Mouse (Mus musculus): ENCODE data around the gene Agtpbp1. TPM values are rescaled to one million over a fixed set of nuclear protein-coding genes. Genes with fewer than 3 reads are reported as not detected.

Gene Agtpbp1
- polyA plus RNA-seq, 1 experiment: 19.2 TPM

DNA sequence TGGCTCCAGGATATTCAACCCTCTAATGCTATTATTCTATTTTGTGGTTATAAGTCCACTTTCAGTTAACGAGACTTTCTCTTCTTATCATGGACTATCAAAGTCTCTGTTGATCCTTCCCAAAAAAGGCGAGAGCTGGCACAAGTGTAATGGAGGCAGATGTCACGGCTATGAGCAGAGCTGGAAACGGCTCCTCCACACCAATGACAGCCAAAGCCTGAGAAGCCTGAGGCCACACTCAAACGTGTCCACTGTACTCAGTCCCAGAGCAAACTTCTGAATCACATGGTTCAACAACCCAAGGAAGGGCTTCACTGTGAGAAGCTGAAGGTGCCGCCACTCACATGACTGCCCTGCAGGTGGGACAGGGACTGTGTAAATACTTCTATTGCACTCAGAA is 51.7 kb downstream of the Agtpbp1 start:
- DNase-seq (ENCODE audit: low spot score): no peak

GRCm38 (mm10) chr13:59531203-59531602 is 53.8 kb downstream of the Agtpbp1 start:
- no peak for DNase-seq (ENCODE audit: low spot score)

- DNase-seq (ENCODE audit: low spot score): no peak
These were observed 54.5 kb downstream of the Agtpbp1 start for GRCm38 (mm10) chr13:59530491-59530890.

DNA sequence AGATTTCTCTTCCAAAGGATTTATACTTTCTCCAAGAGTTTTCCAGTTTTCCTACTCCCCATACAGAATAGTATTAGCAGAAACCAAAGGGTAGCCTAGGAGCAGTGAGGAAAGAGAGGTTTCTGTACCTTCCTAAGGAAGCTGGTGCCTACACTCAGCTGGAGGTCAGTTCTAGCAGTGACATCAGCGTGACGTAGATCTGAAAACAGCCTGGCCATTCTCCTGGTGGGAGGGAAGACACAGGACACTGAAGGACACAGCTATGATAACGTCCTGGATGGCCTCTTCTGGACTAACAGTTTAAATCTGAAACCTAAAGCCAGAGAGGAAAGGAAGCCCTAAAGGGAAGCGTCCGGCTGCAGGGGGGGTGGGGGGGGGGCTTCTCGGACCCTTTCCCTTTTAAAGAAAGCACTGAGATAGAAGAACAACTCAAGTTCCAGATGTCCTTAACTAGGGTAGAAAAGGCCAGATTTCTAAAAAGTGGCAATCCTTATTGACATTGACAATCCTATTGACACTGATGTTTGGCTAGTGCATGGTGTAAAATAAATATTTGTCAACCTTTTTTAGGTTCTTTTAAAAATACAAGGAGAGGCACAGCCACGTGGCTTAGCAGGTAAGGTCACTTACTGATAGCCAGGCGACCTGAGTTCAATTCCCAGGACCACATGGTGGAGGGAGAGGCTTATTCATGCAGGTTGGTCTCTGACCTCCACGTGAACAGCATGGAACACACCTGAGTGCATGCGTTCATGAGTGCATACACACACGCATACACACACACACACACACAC is 63.6 kb downstream of the Agtpbp1 start:
- DNase-seq (ENCODE audit: low spot score): no peak

DNA sequence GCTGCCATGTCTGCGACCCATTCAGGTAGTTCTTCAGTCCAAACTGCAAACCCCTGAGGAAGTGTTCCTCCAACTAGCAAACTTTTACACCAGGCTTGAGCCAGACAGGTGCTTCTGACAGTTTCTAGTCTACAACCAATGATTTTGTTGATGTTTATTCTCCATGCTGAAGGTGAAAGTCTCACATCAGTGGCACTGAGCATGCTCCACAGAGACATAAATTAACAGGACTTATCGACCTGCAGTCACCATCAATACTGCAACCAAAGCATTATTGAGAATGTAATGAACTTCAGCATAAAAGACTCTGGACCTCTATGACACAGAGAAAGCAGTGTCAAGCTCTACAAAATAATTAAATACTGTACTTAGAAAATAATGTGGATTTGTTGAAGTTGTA is 64.2 kb downstream of the Agtpbp1 start:
- no peak for DNase-seq (ENCODE audit: low spot score)

- DNase-seq (ENCODE audit: low spot score): no peak
These were observed 65.5 kb downstream of the Agtpbp1 start for GRCm38 (mm10) chr13:59519479-59519878.

DNA sequence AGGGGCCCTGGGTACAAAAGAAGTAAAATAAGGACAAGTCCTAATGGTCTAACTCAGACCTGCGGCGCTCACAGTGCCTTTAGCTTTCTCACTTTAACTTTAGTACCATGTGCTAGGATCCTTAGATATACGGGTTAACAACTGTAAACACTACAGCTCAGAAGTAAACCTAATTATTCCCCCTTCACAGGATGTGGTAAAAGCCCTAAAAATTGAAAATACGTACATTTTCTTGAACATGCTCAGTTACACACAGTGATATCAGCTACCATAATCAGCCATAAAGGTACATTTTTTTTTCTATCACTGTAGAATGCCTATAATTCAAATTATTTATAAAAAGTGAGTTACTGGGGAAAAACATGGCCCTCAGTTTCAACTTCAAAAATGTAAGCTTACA is 67.0 kb downstream of the Agtpbp1 start:
- DNase-seq (ENCODE audit: low spot score): no peak

DNA sequence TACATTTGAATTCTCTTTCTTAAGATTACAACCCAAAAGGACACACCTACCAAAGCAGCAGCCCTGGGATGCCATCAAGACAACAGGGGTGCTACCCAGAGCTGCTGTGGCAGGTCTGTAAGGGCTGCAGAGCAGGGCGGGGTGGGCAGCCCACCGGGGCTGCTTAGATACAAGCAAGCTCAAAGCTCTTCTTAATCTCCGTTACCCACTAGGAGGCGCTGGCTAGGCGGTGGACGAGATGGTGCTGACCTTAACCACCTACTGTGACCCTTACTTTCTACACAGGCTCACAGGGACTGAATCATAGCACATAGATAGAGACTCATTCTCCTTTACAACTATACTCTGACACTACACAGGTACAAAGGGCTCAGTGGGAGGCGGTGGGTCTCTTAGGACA is 70.0 kb downstream of the Agtpbp1 start:
- DNase-seq (ENCODE audit: low spot score): no peak

- no peak for DNase-seq (ENCODE audit: low spot score)
These were observed 75.2 kb downstream of the Agtpbp1 start for GRCm38 (mm10) chr13:59509644-59510366.

GRCm38 (mm10) chr13:59508584-59508983 is 76.4 kb downstream of the Agtpbp1 start:
- DNase-seq (ENCODE audit: low spot score): no peak

- no peak for DNase-seq (ENCODE audit: low spot score)
These were observed 78.6 kb downstream of the Agtpbp1 start for GRCm38 (mm10) chr13:59506450-59506849.

DNA sequence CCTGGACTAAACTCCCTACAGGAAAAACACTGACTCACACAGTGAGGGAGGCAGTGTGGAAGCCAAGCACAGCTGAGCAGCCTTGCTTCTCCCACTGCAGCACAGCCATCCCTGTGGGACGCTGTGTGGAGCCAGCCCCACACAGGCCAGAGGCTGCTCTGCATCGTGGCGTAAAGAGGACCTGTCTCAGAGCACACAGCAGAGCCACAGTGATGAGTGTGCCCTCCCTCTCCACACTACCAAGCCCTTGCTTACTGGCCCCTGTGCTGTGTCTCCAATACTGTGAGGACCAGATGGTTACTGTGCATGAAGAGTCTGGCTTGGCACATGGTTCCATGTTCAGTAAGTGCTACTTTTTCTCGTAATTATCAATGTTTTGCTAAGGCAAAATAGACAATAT is 79.2 kb downstream of the Agtpbp1 start:
- DNase-seq (ENCODE audit: low spot score): no peak

GRCm38 (mm10) chr13:59503581-59503980 is 81.4 kb downstream of the Agtpbp1 start:
- DNase-seq (ENCODE audit: low spot score): no peak

DNA sequence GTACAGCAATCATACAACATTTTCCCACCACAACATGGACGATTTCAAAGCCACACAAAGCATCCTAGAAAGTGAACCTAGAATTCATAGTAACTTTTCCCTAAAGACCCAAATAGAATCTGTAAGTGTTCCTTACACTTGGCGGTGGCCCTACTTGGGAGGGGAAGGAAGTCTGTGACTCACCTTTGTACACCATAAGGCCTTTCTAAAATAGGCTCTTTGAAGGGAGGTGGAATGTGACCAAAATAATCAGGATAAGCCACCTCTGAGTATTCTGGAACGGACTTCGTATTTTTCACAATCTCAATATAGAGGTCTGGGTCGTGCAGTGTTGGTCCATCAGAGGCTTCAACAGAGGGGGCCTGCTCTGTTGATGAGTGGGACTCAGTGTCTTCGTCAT is 85.2 kb downstream of the Agtpbp1 start:
- DNase-seq (ENCODE audit: low spot score): no peak

GRCm38 (mm10) chr13:59499374-59499773 is 85.7 kb downstream of the Agtpbp1 start:
- no peak for DNase-seq (ENCODE audit: low spot score)

- DNase-seq (ENCODE audit: low spot score): no peak
These were observed 86.8 kb downstream of the Agtpbp1 start for GRCm38 (mm10) chr13:59498191-59498590.

GRCm38 (mm10) chr13:59495839-59496238 is 89.2 kb downstream of the Agtpbp1 start:
- no peak for DNase-seq (ENCODE audit: low spot score)

GRCm38 (mm10) chr13:59494619-59495262 is 90.3 kb downstream of the Agtpbp1 start:
- no peak for DNase-seq (ENCODE audit: low spot score)

- no peak for DNase-seq (ENCODE audit: low spot score)
These were observed 94.3 kb downstream of the Agtpbp1 start for GRCm38 (mm10) chr13:59490726-59491125.

DNA sequence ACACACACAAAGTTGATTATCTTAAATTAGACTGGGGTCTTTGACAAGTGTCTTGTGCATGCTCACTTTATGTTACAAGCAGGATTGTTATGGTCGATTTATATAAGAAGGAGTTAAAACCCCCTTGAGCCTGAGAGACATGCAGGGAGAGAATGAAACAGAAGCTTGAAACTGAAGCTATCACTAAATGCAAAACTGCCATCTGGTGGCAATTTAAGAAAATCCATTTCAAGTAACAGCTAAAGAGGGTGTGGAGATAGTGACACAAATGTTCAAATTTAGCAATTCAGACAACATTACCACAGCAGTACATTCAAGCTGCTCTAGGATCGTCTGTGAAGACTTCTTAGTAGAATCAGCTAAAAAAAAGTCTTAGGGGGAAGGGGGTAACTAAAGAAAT is 95.9 kb downstream of the Agtpbp1 start:
- no peak for DNase-seq (ENCODE audit: low spot score)

DNA sequence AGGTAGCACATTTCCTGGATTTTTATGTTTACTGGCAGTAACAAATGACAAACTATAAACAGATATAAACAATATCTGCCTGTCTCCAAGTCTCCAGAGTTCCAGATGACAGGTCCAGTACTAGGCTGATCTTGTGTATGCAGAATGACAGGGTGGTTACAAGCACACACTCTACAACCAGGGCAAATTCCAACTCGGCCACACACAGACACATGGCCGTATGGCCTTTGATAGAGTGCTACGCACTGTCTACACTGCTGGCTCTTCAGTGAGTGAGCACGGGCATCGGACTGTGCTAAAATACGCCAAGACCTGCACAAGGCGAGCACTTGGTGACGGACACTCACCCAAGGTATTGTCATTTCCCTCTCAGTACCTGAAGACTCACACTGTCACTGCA is 97.7 kb downstream of the Agtpbp1 start:
- no peak for DNase-seq (ENCODE audit: low spot score)

DNA sequence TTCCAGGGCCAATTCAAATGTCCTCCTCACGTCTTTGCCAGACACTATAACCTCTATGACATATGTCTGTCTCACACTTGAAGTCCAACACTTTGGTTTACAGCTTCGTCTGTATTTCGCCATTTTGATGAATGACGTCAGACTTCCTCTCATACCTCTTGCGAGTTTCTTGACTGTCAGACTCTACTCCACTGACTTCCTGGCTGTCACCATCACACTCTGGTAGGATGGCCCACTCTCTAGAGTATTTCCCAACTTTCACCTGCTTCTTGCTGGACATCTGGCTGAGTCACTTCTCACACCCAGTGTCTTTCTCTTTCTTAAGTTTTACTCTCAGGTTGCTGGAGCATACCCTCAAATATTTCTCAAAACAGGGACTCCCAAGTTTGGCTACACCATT is 98.8 kb downstream of the Agtpbp1 start:
- DNase-seq (ENCODE audit: low spot score): no peak

DNA sequence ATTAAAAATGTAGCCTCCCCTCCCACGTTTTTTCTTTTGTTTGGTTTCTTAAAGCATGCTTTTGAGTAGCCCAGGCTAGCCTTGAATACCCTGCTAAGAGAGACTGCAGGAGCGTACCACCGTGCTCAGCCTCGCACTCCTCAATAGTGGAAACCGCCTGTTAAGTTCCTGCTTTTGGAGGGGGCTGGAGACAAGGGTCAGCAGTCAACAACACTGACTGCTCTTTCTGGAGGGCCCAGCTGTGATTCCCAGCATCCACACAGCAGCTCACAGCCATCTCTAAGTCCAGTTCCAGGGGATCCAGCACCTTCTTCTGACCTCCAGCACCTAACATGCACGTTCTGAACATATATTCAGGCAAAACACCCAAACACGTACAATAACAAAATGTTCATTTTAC is 99.6 kb downstream of the Agtpbp1 start:
- DNase-seq (ENCODE audit: low spot score): no peak
